Mouse (Mus musculus) heart, embryonic 11.5 days (tissue): ENCODE data around the gene Tpx2. TPM values are rescaled to one million over a fixed set of nuclear protein-coding genes. Genes with fewer than 3 reads are reported as not detected.

Source experiments
- ATAC-seq: fragments of 200-750 bp; cut with Nextera tagmentation; replicated peaks from 2 replicates; pipeline ENCODE4 v1.8.0; 2017; ENCODE audit warnings: moderate library complexity; ENCODE audit not compliant: insufficient number of reproducible peaks, low FRiP score, low TSS enrichment
- H3K27ac ChIP-seq: fragments of 300-500 bp; sonication (generic); 2 replicates; pipeline ENCODE4 v1.5.1; 2014; ENCODE audit warnings: mild to moderate bottlenecking, low read depth, low read length
- H3K27me3 ChIP-seq: fragments of 300-500 bp; sonication (generic); 2 replicates; pipeline ENCODE4 v1.6.1; 2014; ENCODE audit warnings: mild to moderate bottlenecking, low read length, mixed read lengths; ENCODE audit not compliant: control insufficient read depth, insufficient read depth
- H3K36me3 ChIP-seq: fragments of 300-500 bp; sonication (generic); 2 replicates; pipeline ENCODE4 v1.6.1; 2014; ENCODE audit warnings: mild to moderate bottlenecking, low read length, moderate library complexity, mixed read lengths; ENCODE audit not compliant: control insufficient read depth, insufficient read depth
- H3K4me1 ChIP-seq: fragments of 300-500 bp; sonication (generic); 2 replicates; pipeline ENCODE4 v1.6.1; 2014; ENCODE audit warnings: low read length; ENCODE audit not compliant: control insufficient read depth, insufficient read depth
- H3K4me2 ChIP-seq: fragments of 300-500 bp; sonication (generic); 2 replicates; pipeline ENCODE4 v1.6.1; 2014; ENCODE audit warnings: mild to moderate bottlenecking, moderate library complexity
- H3K4me3 ChIP-seq: fragments of 300-500 bp; sonication (generic); 2 replicates; pipeline ENCODE4 v1.5.1; 2014; ENCODE audit warnings: low read depth, low read length
- H3K9ac ChIP-seq: fragments of 300-500 bp; sonication (generic); 2 replicates; pipeline ENCODE4 v1.6.1; 2014; ENCODE audit warnings: mild to moderate bottlenecking, low read depth, low read length, moderate library complexity
- H3K9me3 ChIP-seq: fragments of 300-500 bp; sonication (generic); replicated peaks from 2 replicates; pipeline ENCODE4 v1.6.1; 2016; ENCODE audit warnings: low read length; ENCODE audit not compliant: control insufficient read depth
- WGBS: fragments of 180-500 bp; shearing (Covaris S2); extraction: QIAGEN DNeasy Blood & Tissue Kit; methylation state at CpG from one replicate; pipeline ENCODE4 v1.1.7; 2014; ENCODE audit not compliant: insufficient replicate concordance; 5-methylcytosine and 5-hydroxymethylcytosine counted together
- polyA plus RNA-seq: library from polyadenylated mRNA; unstranded; fragments of >200 nt; fragmentation: Nextera tagmentation; extraction: Ambion mirVana; gene quantifications from 2 replicates; pipeline ENCODE4 v1.2.1, GENCODE M21; 2014

The Tpx2 gene
- polyA plus RNA-seq, 1 experiment from 2014 or later: 88.3 TPM

- ATAC-seq: no peak
- H3K9ac ChIP-seq: no peak overlapping the region
- no peak overlapping the region for H3K4me2 ChIP-seq
- peaks cover 14% of the 10 kb centered on the region for H3K36me3 ChIP-seq
- H3K4me1 ChIP-seq: peaks cover under 1% of the 10 kb centered on the region; the same call in 1 of the 2 replicates
- H3K27me3 ChIP-seq: no peaks in the 10 kb centered on the region
- 80% methylated on average over 6 of the region's 6 CpGs for WGBS
- no peak overlapping the region for H3K27ac ChIP-seq
- no peak overlapping the region for H3K4me3 ChIP-seq
- H3K9me3 ChIP-seq: no peaks in the 10 kb centered on the region
These were observed 51.2 kb downstream of the Tpx2 start for GRCm38 (mm10) chr2:152899011-152899410.

DNA sequence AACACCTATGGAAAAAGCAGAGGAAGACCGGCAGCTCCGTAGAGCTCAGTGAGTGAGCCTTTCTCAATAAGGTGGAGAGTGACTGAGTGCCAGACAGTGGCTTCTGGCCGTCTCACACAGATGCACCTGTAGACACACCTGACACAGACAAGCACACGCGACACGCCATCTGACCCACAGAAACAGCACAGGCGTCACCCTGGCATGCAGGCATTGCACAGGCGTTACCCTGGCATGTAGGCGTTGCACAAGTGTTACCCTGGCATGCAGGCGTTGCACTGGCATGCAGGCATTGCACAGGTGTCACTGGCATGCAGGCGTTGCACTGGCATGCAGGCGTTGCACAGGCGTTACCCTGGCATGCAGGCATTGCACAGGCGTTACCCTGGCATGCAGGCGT, 53.5 kb downstream of the Tpx2 start:
- Histone ChIP-seq H3K36me3 (no peaks in the 10 kb centered on the region), H3K27me3 (no peaks in the 10 kb centered on the region), H3K27ac (no peak overlapping the region), H3K4me3 (no peak overlapping the region), H3K9ac (no peak overlapping the region), H3K9me3 (no peaks in the 10 kb centered on the region), H3K4me1 (peaks cover 18% of the 10 kb centered on the region), H3K4me2 (no peak overlapping the region)
- WGBS: 91% methylated on average over 15 of the region's 15 CpGs
- ATAC-seq: no peak

DNA sequence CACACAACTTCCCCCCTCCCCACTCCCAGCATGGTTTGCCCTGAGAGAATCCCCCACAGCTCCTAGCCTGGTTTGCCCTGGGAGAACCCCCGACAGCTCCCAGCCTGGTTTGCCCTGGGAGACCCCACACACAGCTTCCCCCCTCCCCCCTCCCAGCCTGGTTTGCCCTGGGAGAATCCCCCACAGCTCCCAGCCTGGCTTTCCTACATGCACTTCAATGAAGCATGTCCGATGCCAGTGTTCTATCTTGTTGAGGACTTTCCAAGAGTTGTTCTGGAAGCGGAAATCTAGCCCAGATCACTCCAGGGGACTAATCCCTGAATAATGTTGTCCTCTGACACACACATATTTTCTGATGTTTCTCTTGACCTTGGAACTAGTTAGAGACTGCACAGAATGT, 54.9 kb downstream of the Tpx2 start:
- H3K36me3 ChIP-seq: no peaks in the 10 kb centered on the region
- ATAC-seq: no peak
- no peak overlapping the region for H3K4me2 ChIP-seq
- H3K9ac ChIP-seq: no peak overlapping the region
- H3K27ac ChIP-seq: no peak overlapping the region
- WGBS: 60% methylated on average over 3 of the region's 3 CpGs
- no peaks in the 10 kb centered on the region for H3K9me3 ChIP-seq
- peaks cover 31% of the 10 kb centered on the region for H3K4me1 ChIP-seq
- H3K4me3 ChIP-seq: no peak overlapping the region
- H3K27me3 ChIP-seq: no peaks in the 10 kb centered on the region

DNA sequence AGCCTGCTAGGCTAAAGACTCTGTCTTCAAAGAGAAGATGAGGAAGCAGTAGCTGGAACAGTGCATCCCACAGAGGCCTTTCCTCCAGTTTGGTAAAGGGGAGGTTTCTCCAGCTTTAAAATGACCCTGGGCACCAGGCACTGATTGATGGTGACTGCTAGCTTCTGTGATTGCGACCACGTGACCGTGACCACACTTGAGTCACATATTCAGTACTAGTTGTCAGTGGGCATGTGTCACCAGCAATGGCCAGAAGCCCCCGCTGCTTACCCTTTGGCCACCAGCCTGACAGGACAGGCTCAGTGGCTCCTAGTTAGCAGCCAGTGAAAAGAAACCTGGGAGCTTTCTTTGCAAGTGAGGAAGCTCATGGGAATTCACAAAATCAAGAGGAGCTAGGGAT, 55.8 kb downstream of the Tpx2 start:
- no peak overlapping the region for H3K9ac ChIP-seq
- H3K4me2 ChIP-seq: no peak overlapping the region
- no peaks in the 10 kb centered on the region for H3K27me3 ChIP-seq
- H3K4me3 ChIP-seq: no peak overlapping the region
- WGBS: 68% methylated on average over 4 of the region's 4 CpGs
- H3K4me1 ChIP-seq: peaks cover 31% of the 10 kb centered on the region
- H3K9me3 ChIP-seq: no peaks in the 10 kb centered on the region
- H3K36me3 ChIP-seq: no peaks in the 10 kb centered on the region
- no peak for ATAC-seq
- no peak overlapping the region for H3K27ac ChIP-seq

- no peaks in the 10 kb centered on the region for H3K27me3 ChIP-seq
- 56% methylated on average over 5 of the region's 5 CpGs for WGBS
- H3K4me1 ChIP-seq: peaks cover 31% of the 10 kb centered on the region
- H3K4me3 ChIP-seq: no peak overlapping the region
- no peak overlapping the region for H3K9ac ChIP-seq
- no peaks in the 10 kb centered on the region for H3K9me3 ChIP-seq
- H3K4me2 ChIP-seq: no peak overlapping the region
- H3K27ac ChIP-seq: no peak overlapping the region
- ATAC-seq: no peak
- H3K36me3 ChIP-seq: no peaks in the 10 kb centered on the region
These were observed 56.4 kb downstream of the Tpx2 start for GRCm38 (mm10) chr2:152904127-152904643.

DNA sequence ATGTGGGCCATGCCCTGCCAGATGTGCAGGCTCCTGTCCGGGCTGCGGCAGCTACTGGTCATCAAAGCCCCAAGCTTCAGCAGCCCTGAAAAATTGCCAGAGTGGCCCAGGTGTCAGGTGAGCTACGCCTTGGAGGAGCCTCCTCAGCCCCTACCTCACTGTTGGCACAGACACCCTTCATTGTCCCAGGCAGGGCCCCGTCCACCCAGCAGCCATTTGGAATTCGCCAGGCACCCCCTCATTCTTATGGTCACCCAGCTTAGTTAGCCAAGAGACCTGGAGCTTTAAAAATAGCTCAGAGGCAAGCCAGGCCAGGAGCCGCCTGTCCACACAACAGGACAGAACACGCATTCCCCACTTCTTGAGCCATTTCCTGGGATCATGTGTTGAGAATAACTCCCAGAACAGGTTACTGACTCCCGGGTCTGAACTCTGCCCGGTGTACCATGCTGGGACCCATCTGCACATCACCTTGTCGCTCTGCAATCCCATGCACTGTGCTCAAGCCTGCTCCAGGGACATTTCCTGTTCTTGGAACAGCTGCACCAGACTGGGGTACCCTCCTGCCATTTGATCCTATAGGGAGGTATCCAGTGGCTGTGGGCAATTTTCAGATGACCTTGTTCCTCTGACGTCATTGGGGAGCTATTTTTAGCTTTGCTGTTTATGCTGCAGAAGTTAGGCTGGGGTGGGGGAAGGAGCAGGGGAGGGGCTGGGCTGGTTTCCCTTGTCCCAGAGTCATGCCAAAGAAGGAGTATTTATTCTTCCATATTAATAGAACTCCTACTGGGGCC, 57.5 kb downstream of the Tpx2 start:
- Histone ChIP-seq H3K9ac (no peak overlapping the region), H3K9me3 (no peaks in the 10 kb centered on the region), H3K4me2 (peak overlapping the region; percentile 12), H3K27me3 (peaks cover 8% of the 10 kb centered on the region), H3K4me3 (no peak overlapping the region), H3K4me1 (peaks cover 31% of the 10 kb centered on the region), H3K36me3 (no peaks in the 10 kb centered on the region), H3K27ac (peak overlapping the region; percentile 55)
- ATAC-seq: peak; percentile 50; the same call in 1 of the 2 replicates
- 34% methylated on average over 11 of the region's 11 CpGs for WGBS

GRCm38 (mm10) chr2:152906274-152907037, 58.7 kb downstream of the Tpx2 start:
- no peak overlapping the region for H3K4me2 ChIP-seq
- H3K27me3 ChIP-seq: peaks cover 20% of the 10 kb centered on the region
- H3K4me3 ChIP-seq: no peak overlapping the region
- H3K27ac ChIP-seq: peak overlapping the region; percentile 55; the same call in 1 of the 2 replicates
- no peak overlapping the region for H3K9ac ChIP-seq
- WGBS: 49% methylated on average over 9 of the region's 9 CpGs
- H3K4me1 ChIP-seq: peaks cover 31% of the 10 kb centered on the region
- H3K9me3 ChIP-seq: no peaks in the 10 kb centered on the region
- no peak for ATAC-seq
- no peaks in the 10 kb centered on the region for H3K36me3 ChIP-seq

- 51% methylated on average over 14 of the region's 14 CpGs for WGBS
- ATAC-seq: no peak
- H3K4me2 ChIP-seq: no peak overlapping the region
- no peaks in the 10 kb centered on the region for H3K36me3 ChIP-seq
- H3K4me1 ChIP-seq: peaks cover 31% of the 10 kb centered on the region
- peak overlapping the region; percentile 41; the same call in 1 of the 2 replicates for H3K27ac ChIP-seq
- H3K4me3 ChIP-seq: no peak overlapping the region
- no peaks in the 10 kb centered on the region for H3K9me3 ChIP-seq
- H3K9ac ChIP-seq: no peak overlapping the region
- peaks cover 29% of the 10 kb centered on the region for H3K27me3 ChIP-seq
These were observed 59.6 kb downstream of the Tpx2 start for GRCm38 (mm10) chr2:152907114-152907943.
